Mouse (Mus musculus): ENCODE measurements around the gene 9330161L09Rik. TPM values are rescaled to one million over a fixed set of nuclear protein-coding genes. Genes with fewer than 3 reads are reported as not detected.
A peak's percentile ranks its signal among the peaks of the same experiment; 100 is the strongest.
"Not testable (repeated sequence)": the region's sequence is repeated elsewhere in the genome, so short reads cannot be mapped to it uniquely, and the experiment has no call there.

Gene 9330161L09Rik
- 0.96 and 1.2 TPM in 2 replicates for polyA plus RNA-seq (2012; rRNA removed)

DNA sequence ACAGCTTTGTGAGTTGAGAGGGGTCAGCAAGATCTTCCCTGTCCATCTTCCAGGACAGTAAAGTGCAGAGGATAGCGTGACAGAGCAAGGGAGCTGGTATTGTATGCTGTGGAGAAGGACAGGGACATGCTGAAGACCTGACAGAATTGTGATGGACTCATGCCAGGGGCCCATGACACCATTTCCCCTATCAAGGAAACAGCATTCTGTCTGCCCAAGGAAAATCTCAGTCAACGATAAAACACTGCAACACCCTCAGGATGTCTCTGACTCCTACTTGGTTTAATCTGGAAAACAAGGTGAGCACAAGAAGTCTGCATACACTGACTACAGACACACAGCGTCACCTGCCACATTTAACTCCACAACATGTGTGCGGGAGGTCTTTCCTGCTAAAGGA, at the start of gene 9330161L09Rik:
TSS of gene 9330161L09Rik (minus strand) at position 101 of the 400 bp plus-strand sequence.
- 81% methylated on average over 4 of the region's 4 CpGs for WGBS
- no peak within 1 kb of the TSS for H3K4me3 ChIP-seq (replicated peaks; ENCODE audit: extremely low read depth, low read depth, low read length)
- H3K4me1 ChIP-seq (ENCODE audit: control insufficient read depth, insufficient read depth, low read length) = no peaks in the 10 kb centered on the region
- TF ChIP-seq CTCF (IDR thresholded peaks at IDR 0.05; ENCODE audit: insufficient read depth, low read length) = no peak
- TF ChIP-seq POLR2A (IDR thresholded peaks at IDR 0.05; ENCODE audit: borderline replicate concordance, extremely low read depth, low read depth, low read length) = no peak
- no peak for DNase-seq

DNA sequence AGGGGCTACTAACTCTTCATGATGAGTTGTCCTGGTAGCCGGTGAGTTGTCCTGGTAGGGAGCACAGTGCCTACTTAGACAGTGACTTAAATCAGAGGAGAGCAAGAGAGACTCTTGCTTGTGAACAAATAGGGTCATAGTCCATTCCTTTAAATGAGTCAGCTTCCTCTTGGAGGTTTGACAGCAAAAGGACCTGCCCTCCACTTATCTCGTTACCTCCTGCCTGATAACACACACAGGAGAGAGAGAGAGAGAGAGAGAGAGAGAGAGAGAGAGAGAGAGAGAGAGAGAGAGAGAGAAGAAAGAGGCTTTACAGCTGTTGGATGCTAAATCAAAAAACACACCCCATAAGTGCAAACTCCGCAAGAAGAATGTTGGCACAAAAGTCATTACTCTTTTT, 49.5 kb upstream of the 9330161L09Rik start, which contains the start of gene Ifi27l2b:
TSS of gene Ifi27l2b (minus strand) at position 84 of the 400 bp plus-strand sequence.
- TF ChIP-seq POLR2A (IDR thresholded peaks at IDR 0.05; ENCODE audit: borderline replicate concordance, extremely low read depth, low read depth, low read length) (no peak), CTCF (IDR thresholded peaks at IDR 0.05; ENCODE audit: insufficient read depth, low read length) (no peak)
- DNase-seq = no peak
- Histone ChIP-seq H3K4me3 (replicated peaks; ENCODE audit: extremely low read depth, low read depth, low read length) (no peak within 1 kb of the TSS), H3K4me1 (ENCODE audit: control insufficient read depth, insufficient read depth, low read length) (no peaks in the 10 kb centered on the region)
- WGBS = 51% methylated on average over 3 of the region's 3 CpGs

DNA sequence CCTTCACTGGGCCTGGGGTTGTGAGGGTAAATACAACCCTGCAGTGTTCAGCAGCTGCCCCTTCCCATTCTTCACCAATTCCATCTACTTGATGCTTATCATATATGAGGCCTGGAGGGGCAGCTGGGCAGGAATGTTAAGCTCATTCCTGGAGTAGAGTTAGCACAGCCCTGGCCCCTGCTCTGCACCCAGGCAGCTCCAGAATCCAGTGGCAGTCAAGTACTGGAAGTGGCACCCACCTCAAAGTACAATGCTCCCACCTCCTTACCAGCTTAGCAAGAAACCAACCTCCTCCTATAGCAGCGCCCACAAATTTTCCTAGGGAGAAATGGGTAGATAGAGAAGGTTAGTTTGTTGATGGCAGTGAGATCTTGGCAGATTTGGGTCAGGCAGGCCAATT, 49.1 kb upstream of the 9330161L09Rik start:
- WGBS = no CpG with 5 or more reads among the region's 1 CpGs
- H3K4me3 ChIP-seq (replicated peaks; ENCODE audit: extremely low read depth, low read depth, low read length); DNase-seq; H3K4me1 ChIP-seq (ENCODE audit: control insufficient read depth, insufficient read depth, low read length): not testable (repeated sequence)

DNA sequence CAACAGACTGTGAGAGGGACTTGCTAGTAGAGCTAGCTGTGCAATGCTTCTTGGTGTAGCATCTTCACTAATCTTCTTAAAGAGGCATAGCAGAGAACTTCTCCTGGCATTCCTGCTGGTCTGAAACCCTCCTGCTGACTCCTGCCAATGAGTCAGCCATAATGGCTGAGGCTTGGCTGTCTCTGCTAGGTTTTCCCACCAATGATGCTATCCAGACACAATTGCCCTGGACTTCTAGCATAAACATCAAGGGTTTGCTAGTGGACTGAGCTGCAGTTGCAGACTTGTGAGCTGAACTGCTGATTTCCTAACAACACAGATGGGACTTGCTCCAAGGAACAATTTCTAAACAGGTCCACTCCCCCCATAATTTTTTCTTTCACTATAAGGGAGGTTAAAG, 45.7 kb upstream of the 9330161L09Rik start:
- no peak for DNase-seq
- TF ChIP-seq CTCF (IDR thresholded peaks at IDR 0.05; ENCODE audit: insufficient read depth, low read length) (no peak), POLR2A (IDR thresholded peaks at IDR 0.05; ENCODE audit: borderline replicate concordance, extremely low read depth, low read depth, low read length) (no peak)

DNA sequence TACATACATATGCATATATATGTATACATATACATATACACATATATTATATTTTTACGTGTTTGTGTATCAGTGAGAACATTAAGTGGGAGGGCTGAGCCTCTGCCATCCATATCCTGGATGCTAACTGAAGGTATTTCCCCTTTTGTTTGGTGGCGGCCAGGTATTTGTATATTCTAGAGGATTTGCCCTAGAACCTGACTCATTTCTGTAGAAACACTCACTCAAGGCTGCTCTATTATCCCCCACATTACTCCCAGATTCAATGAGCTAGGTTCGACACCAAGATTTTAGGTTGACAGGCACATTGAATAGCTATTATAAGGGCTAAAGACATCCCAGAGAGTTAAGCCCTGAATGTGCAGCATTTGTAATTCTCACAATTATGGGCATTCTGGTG, 37.4 kb upstream of the 9330161L09Rik start:
- Histone ChIP-seq H3K4me1 (ENCODE audit: control insufficient read depth, insufficient read depth, low read length) (no peaks in the 10 kb centered on the region), H3K4me3 (replicated peaks; ENCODE audit: extremely low read depth, low read depth, low read length) (no peak overlapping the region)
- WGBS = 83% methylated on average over 3 of the region's 3 CpGs
- TF ChIP-seq CTCF (IDR thresholded peaks at IDR 0.05; ENCODE audit: insufficient read depth, low read length) (no peak), POLR2A (IDR thresholded peaks at IDR 0.05; ENCODE audit: borderline replicate concordance, extremely low read depth, low read depth, low read length) (no peak)
- no peak for DNase-seq

More for the DNA sequence above, 45.7 kb upstream of the 9330161L09Rik start:
- H3K4me3 ChIP-seq (replicated peaks; ENCODE audit: extremely low read depth, low read depth, low read length) = no peak overlapping the region
- no peaks in the 10 kb centered on the region for H3K4me1 ChIP-seq (ENCODE audit: control insufficient read depth, insufficient read depth, low read length)

DNA sequence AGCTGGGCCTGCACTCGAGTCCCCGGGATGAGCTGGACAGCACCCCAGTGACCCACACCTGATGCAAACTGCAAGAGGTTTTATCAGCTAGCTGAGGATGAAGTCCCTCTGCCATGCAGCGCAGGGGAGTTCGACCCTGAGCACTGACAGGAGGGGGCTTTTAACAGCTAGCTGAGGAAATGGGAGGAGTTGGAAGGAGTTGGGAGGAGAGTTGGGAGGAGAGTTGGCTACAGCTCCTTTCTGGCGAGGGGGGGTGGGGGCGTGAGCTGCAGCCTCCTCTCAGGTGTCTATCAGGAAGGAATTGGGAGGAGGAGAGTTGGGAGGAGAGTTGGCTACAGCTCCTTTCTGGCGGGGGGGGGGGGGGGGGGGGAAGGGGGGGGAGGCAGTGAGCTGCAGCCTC, 36.6 kb upstream of the 9330161L09Rik start:
- not testable (repeated sequence) for H3K4me1 ChIP-seq (ENCODE audit: control insufficient read depth, insufficient read depth, low read length); H3K4me3 ChIP-seq (replicated peaks; ENCODE audit: extremely low read depth, low read depth, low read length); DNase-seq
- 37% methylated on average over 6 of the region's 7 CpGs for WGBS

DNA sequence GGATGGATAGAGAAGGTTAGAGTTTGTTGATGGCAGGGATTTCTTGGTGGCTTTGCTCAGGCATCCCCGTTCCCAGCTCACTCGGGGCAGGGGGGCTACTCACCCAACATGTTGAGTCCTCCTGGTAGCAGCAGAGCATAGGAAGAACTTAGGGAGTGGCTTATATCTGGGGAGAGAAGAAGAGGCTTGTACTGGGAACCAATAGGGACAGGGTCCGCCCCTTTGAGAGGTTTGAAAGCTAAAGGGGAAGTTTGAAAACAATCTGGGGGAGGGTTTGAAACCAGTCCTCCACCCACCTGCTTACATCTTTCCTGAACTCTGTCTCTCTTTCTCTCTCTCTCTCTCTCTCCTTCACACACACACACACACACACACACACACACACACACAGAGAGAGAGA, 35.9 kb upstream of the 9330161L09Rik start, which contains the start of gene Ifi27l2a:
TSS of gene Ifi27l2a (minus strand) at position 157 of the 400 bp plus-strand sequence.
- no peak for TF ChIP-seq CTCF (IDR thresholded peaks at IDR 0.05; ENCODE audit: insufficient read depth, low read length)
- TF ChIP-seq POLR2A (IDR thresholded peaks at IDR 0.05; ENCODE audit: borderline replicate concordance, extremely low read depth, low read depth, low read length) = peak; percentile 43; the same call in 1 of the 2 replicates
- peak within 1 kb of the TSS; percentile 54 for H3K4me3 ChIP-seq (replicated peaks; ENCODE audit: extremely low read depth, low read depth, low read length)
- H3K4me1 ChIP-seq (ENCODE audit: control insufficient read depth, insufficient read depth, low read length) = no peaks in the 10 kb centered on the region
- WGBS = 56% methylated on average over 3 of the region's 3 CpGs
- DNase-seq = no peak

DNA sequence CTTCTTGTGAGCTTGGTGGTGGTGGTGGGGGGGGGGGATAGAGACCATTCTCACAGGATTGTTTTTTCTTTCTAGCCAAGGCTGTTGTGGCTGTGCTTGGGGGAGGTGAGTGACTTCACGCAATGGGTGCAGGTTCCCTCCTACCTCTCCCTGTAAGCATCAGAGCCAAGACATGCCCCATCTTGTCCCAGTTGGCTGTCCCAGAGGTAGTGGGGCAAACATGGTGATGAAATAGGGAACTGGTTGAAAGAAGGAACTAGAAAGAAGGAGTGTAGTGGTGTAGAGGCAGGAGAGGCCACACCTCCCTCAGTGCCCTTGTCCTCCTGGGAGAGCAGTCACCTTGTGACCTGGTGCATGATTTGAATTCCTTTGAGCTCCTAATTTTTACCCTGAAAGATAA, 30.0 kb upstream of the 9330161L09Rik start:
- H3K4me1 ChIP-seq (ENCODE audit: control insufficient read depth, insufficient read depth, low read length) = peaks cover 12% of the 10 kb centered on the region
- H3K4me3 ChIP-seq (replicated peaks; ENCODE audit: extremely low read depth, low read depth, low read length) = no peak overlapping the region
- DNase-seq = no peak
- 100% methylated on average over 1 of the region's 1 CpGs for WGBS
- TF ChIP-seq CTCF (IDR thresholded peaks at IDR 0.05; ENCODE audit: insufficient read depth, low read length) (no peak), POLR2A (IDR thresholded peaks at IDR 0.05; ENCODE audit: borderline replicate concordance, extremely low read depth, low read depth, low read length) (0 out of 2 replicates have a peak, but pooled peaks have one; percentile 7)

DNA sequence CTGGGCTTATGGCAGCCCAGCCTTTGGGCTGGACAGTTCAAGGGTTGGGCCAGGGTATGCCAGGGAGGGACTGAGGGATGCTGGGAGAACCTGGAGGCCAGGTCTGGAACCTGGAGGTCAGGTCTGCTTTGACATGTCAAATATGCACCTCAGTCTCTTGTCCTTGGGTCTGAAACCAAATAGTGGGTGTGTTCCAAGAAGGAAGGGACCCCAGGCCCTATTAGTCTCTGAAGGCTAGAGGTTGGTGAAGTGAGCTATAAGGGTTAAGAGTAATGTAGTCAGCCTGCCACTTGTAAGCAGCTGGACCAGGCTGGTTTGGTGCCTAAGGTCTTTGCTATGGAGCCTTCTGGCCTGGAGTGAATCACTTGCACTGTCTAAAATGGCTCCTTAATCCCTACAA, 27.2 kb upstream of the 9330161L09Rik start:
- DNase-seq = no peak
- Histone ChIP-seq H3K4me3 (replicated peaks; ENCODE audit: extremely low read depth, low read depth, low read length) (peak overlapping the region; percentile 46), H3K4me1 (ENCODE audit: control insufficient read depth, insufficient read depth, low read length) (peaks cover 12% of the 10 kb centered on the region)
- TF ChIP-seq CTCF (IDR thresholded peaks at IDR 0.05; ENCODE audit: insufficient read depth, low read length) = no peak
- TF ChIP-seq POLR2A (IDR thresholded peaks at IDR 0.05; ENCODE audit: borderline replicate concordance, extremely low read depth, low read depth, low read length) = no peak

DNA sequence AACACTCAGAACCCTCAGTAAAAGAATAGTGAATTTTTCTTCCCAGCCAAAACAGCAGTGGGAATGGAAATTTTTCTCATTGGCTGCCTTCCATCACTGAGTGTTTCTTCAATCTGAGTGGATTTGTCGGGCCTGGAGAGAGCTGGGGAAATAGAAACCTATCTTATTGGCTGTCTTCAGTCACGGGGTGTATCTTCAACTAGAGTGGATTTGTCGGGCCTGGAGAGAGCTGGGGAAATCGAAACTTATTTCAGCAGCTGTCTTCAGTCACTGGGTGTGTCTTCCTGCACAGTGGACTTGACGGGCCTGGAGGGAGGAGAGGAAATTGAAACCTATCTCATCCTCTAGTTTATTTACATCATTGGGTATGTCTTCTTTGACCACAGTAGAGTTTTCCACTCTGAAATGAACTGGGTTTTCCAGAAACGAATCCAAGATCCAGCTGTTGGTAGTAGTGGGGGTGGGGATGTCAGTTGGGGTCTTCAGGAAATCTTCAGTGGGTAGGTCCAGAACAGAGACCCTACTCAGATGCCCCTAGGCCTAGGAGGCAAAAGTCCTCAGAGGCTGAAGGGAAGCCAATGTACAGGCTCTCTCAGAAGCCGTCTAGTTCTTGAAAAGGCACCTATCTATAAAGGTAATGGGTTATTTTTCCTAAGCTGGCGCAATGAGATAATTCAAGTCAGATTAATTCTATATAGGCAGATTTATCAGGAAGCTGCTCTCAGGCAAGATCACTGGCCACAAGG, 26.5 kb upstream of the 9330161L09Rik start, which contains the start of gene Ifi27:
TSS of gene Ifi27 (plus strand) at position 226 of the 746 bp plus-strand sequence.
- H3K4me3 ChIP-seq (replicated peaks; ENCODE audit: extremely low read depth, low read depth, low read length) = peak within 1 kb of the TSS; percentile 75
- 23% methylated on average over 8 of the region's 8 CpGs for WGBS
- peak; percentile 65 for DNase-seq

More for the DNA sequence above, 26.5 kb upstream of the 9330161L09Rik start, which contains the start of gene Ifi27:
- peaks cover 12% of the 10 kb centered on the region for H3K4me1 ChIP-seq (ENCODE audit: control insufficient read depth, insufficient read depth, low read length)
- no peak for TF ChIP-seq CTCF (IDR thresholded peaks at IDR 0.05; ENCODE audit: insufficient read depth, low read length)
- peak; percentile 76; the same call in 1 of the 2 replicates for TF ChIP-seq POLR2A (IDR thresholded peaks at IDR 0.05; ENCODE audit: borderline replicate concordance, extremely low read depth, low read depth, low read length)

Measured in lung, adult 2 months (tissue).